Mouse (Mus musculus): ENCODE data around the gene Col24a1.

DNA sequence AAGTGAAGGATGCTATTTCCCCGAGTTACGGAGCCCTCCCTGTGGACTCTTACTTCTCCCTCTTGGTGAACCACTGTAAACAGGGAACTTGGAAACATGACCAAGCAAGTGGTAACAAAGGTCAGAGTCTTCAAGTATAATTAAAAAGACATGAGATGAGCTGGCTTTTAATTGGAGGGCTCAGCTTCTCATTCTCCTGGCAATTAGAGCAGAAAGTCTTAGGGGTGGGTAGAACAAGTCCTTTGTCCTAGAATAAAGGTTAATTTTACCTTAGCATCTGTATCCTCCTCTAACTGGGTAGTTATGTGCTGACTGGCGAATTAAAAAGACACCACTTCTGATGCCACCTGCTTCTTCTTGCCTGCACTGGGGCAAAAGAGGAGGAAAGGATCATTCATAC is 199.1 kb downstream of the Col24a1 start:
- TF ChIP-seq CTCF (IDR thresholded peaks at IDR 0.05; ENCODE audit: low read depth), result no peak
- no peak for TF ChIP-seq EP300 (IDR thresholded peaks at IDR 0.05; ENCODE audit: low read depth)
